Mouse (Mus musculus) macrophage (primary cell): ENCODE measurements around the gene Hebp1. TPM values are rescaled to one million over a fixed set of nuclear protein-coding genes. Genes with fewer than 3 reads are reported as not detected.

ENCODE experiments used
- H3K27ac ChIP-seq: fragments of 350-480 bp; formaldehyde crosslinking; 2 replicates; pipeline ENCODE4 v1.9.0; 2021
- H3K36me3 ChIP-seq: fragments of 350-480 bp; formaldehyde crosslinking; 2 replicates; pipeline ENCODE4 v1.9.0; 2021; ENCODE audit errors: inconsistent target
- H3K4me3 ChIP-seq: fragments of 350-480 bp; formaldehyde crosslinking; 2 replicates; pipeline ENCODE4 v1.9.0; 2021; ENCODE audit errors: inconsistent target
- H3K79me2 ChIP-seq: fragments of 350-480 bp; formaldehyde crosslinking; 2 replicates; pipeline ENCODE4 v1.9.0; 2021; ENCODE audit errors: inconsistent target
- WGBS: methylation state at CpG from one replicate; pipeline ENCODE4 v1.1.7; 2026; ENCODE audit warnings: inconsistent platforms; ENCODE audit not compliant: missing documents; 5-methylcytosine and 5-hydroxymethylcytosine counted together
- polyA plus RNA-seq: library from polyadenylated mRNA; stranded (reverse); fragments of 250-400 nt; gene quantifications from 3 replicates; pipeline ENCODE4 v1.2.4, GENCODE M21; 2018; ENCODE audit warnings: inconsistent platforms

The Hebp1 gene
- polyA plus RNA-seq, 1 experiment from 2014 or later: 97.2 TPM

GRCm38 (mm10) chr6:135162861-135163260 lies 35.0 kb downstream of the Hebp1 start:
- no peaks in the 10 kb centered on the region for H3K36me3 ChIP-seq
- WGBS: 51% methylated on average over 4 of the region's 4 CpGs
- no peak overlapping the region for H3K4me3 ChIP-seq
- H3K79me2 ChIP-seq: no peaks in the 10 kb centered on the region; the same call in 1 of the 2 replicates
- no peak overlapping the region for H3K27ac ChIP-seq

GRCm38 (mm10) chr6:135162311-135162710 lies 35.5 kb downstream of the Hebp1 start:
- no peak overlapping the region for H3K27ac ChIP-seq
- H3K79me2 ChIP-seq: no peaks in the 10 kb centered on the region; the same call in 1 of the 2 replicates
- no peak overlapping the region for H3K4me3 ChIP-seq
- H3K36me3 ChIP-seq: no peaks in the 10 kb centered on the region
- WGBS: 97% methylated on average over 3 of the region's 3 CpGs

- Histone ChIP-seq H3K4me3 (no peak overlapping the region), H3K27ac (no peak overlapping the region), H3K79me2 (no peaks in the 10 kb centered on the region; the same call in 1 of the 2 replicates), H3K36me3 (no peaks in the 10 kb centered on the region)
- WGBS: 14% methylated on average over 4 of the region's 4 CpGs
Observed at GRCm38 (mm10) chr6:135161356-135161755, 36.5 kb downstream of the Hebp1 start.

GRCm38 (mm10) chr6:135158509-135158908 lies 39.3 kb downstream of the Hebp1 start:
- WGBS: 96% methylated on average over 4 of the region's 4 CpGs
- no peak overlapping the region for H3K4me3 ChIP-seq
- no peaks in the 10 kb centered on the region for H3K36me3 ChIP-seq
- H3K27ac ChIP-seq: no peak overlapping the region
- H3K79me2 ChIP-seq: no peaks in the 10 kb centered on the region; the same call in 1 of the 2 replicates

- Histone ChIP-seq H3K36me3 (no peaks in the 10 kb centered on the region), H3K4me3 (no peak overlapping the region), H3K27ac (no peak overlapping the region), H3K79me2 (no peaks in the 10 kb centered on the region)
- WGBS: 98% methylated on average over 4 of the region's 4 CpGs
Observed at GRCm38 (mm10) chr6:135157496-135157895, 40.3 kb downstream of the Hebp1 start.

- Histone ChIP-seq H3K79me2 (no peaks in the 10 kb centered on the region), H3K36me3 (no peaks in the 10 kb centered on the region; the same call in 1 of the 2 replicates), H3K27ac (no peak overlapping the region), H3K4me3 (no peak overlapping the region)
- 87% methylated on average over 8 of the region's 8 CpGs for WGBS
Observed at GRCm38 (mm10) chr6:135156597-135156996, 41.2 kb downstream of the Hebp1 start.

GRCm38 (mm10) chr6:135153719-135154118 lies 44.1 kb downstream of the Hebp1 start:
- H3K4me3 ChIP-seq: no peak overlapping the region
- H3K36me3 ChIP-seq: no peaks in the 10 kb centered on the region; the same call in 1 of the 2 replicates
- no peak overlapping the region for H3K27ac ChIP-seq
- H3K79me2 ChIP-seq: no peaks in the 10 kb centered on the region
- 64% methylated on average over 5 of the region's 5 CpGs for WGBS

- no peaks in the 10 kb centered on the region for H3K79me2 ChIP-seq
- WGBS: 30% methylated on average over 4 of the region's 5 CpGs
- H3K27ac ChIP-seq: no peak overlapping the region
- H3K4me3 ChIP-seq: no peak overlapping the region
- no peaks in the 10 kb centered on the region; the same call in 1 of the 2 replicates for H3K36me3 ChIP-seq
Observed at GRCm38 (mm10) chr6:135150311-135150710, 47.5 kb downstream of the Hebp1 start.

GRCm38 (mm10) chr6:135149722-135150121 lies 48.1 kb downstream of the Hebp1 start:
- Histone ChIP-seq H3K79me2 (no peaks in the 10 kb centered on the region), H3K4me3 (no peak overlapping the region), H3K36me3 (no peaks in the 10 kb centered on the region; the same call in 1 of the 2 replicates), H3K27ac (no peak overlapping the region)
- 93% methylated on average over 4 of the region's 4 CpGs for WGBS

- H3K27ac ChIP-seq: no peak overlapping the region
- H3K79me2 ChIP-seq: no peaks in the 10 kb centered on the region
- H3K4me3 ChIP-seq: no peak overlapping the region
- H3K36me3 ChIP-seq: no peaks in the 10 kb centered on the region; the same call in 1 of the 2 replicates
- WGBS: 89% methylated on average over 4 of the region's 4 CpGs
Observed at GRCm38 (mm10) chr6:135149175-135149574, 48.6 kb downstream of the Hebp1 start.

GRCm38 (mm10) chr6:135148506-135148905 lies 49.3 kb downstream of the Hebp1 start:
- Histone ChIP-seq H3K79me2 (no peaks in the 10 kb centered on the region), H3K36me3 (no peaks in the 10 kb centered on the region; the same call in 1 of the 2 replicates), H3K4me3 (no peak overlapping the region), H3K27ac (no peak overlapping the region)
- 50% methylated on average over 1 of the region's 1 CpGs for WGBS

GRCm38 (mm10) chr6:135145976-135146375 lies 51.8 kb downstream of the Hebp1 start:
- Histone ChIP-seq H3K27ac (no peak overlapping the region), H3K4me3 (no peak overlapping the region), H3K79me2 (no peaks in the 10 kb centered on the region), H3K36me3 (no peaks in the 10 kb centered on the region)
- 91% methylated on average over 5 of the region's 5 CpGs for WGBS

GRCm38 (mm10) chr6:135144516-135144915 lies 53.3 kb downstream of the Hebp1 start:
- Histone ChIP-seq H3K27ac (no peak overlapping the region), H3K4me3 (no peak overlapping the region), H3K79me2 (no peaks in the 10 kb centered on the region), H3K36me3 (no peaks in the 10 kb centered on the region)
- 0% methylated on average over 3 of the region's 3 CpGs for WGBS

GRCm38 (mm10) chr6:135143151-135143550 lies 54.7 kb downstream of the Hebp1 start:
- 81% methylated on average over 5 of the region's 5 CpGs for WGBS
- Histone ChIP-seq H3K79me2 (no peaks in the 10 kb centered on the region), H3K36me3 (no peaks in the 10 kb centered on the region), H3K27ac (no peak overlapping the region), H3K4me3 (no peak overlapping the region)

- WGBS: 84% methylated on average over 16 of the region's 16 CpGs
- Histone ChIP-seq H3K4me3 (no peak overlapping the region), H3K79me2 (no peaks in the 10 kb centered on the region), H3K36me3 (no peaks in the 10 kb centered on the region), H3K27ac (no peak overlapping the region)
Observed at GRCm38 (mm10) chr6:135141451-135142147, 56.2 kb downstream of the Hebp1 start.
